Mouse (Mus musculus): ENCODE results near the gene Rnf135. TPM values are rescaled to one million over a fixed set of nuclear protein-coding genes. Genes with fewer than 3 reads are reported as not detected.
A peak's percentile ranks its signal among the peaks of the same experiment; 100 is the strongest.
"Not testable (repeated sequence)": the region's sequence is repeated elsewhere in the genome, so short reads cannot be mapped to it uniquely, and the experiment has no call there.

Rnf135 gene
- 10.1 and 10.8 TPM in 2 replicates for polyA plus RNA-seq (2015; fragmentation: Nextera tagmentation; extraction: Ambion mirVana)

- ATAC-seq = peak; percentile 99
- H3K4me1 ChIP-seq (replicated peaks) = peaks cover 6% of the 10 kb centered on the region; the same call in 1 of the 2 replicates
- H3K4me3 ChIP-seq (replicated peaks) = peak within 1 kb of the TSS; percentile 83
- H3K9me3 ChIP-seq = no peaks in the 10 kb centered on the region
- peak within 1 kb of the TSS; percentile 72 for H3K4me2 ChIP-seq (replicated peaks)
- peak within 1 kb of the TSS; percentile 87 for H3K9ac ChIP-seq
- H3K27me3 ChIP-seq (replicated peaks) = no peaks in the 10 kb centered on the region
- WGBS = 2% methylated on average over 33 of the region's 33 CpGs
- no peaks in the 10 kb centered on the region for H3K36me3 ChIP-seq
- peak within 1 kb of the TSS; percentile 90 for H3K27ac ChIP-seq
These were observed at the start of gene Rnf135 for GRCm38 (mm10) chr11:80183705-80184255. Gene Rnf135 (plus strand): TSS chr11:80183851.

DNA sequence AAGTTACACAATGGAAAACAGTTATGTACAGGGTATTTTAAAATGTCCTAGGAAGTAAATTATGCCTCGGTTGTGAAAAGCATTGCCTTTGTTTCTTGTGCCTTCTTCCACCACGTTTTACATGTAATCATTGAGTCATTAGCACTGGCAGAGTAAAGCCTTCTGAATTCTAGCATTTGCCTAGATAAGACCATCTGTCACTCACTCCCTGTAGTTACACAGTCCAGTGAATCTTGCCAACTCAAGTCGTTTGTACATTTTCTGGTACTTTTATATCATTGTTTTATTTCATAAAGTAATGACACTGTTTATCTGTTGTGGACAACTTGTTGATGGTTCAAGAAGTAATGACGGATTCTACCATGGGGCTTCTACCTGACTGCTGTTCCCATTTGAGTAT is 48.9 kb upstream of the Rnf135 start:
- H3K4me1 ChIP-seq (replicated peaks) = no peaks in the 10 kb centered on the region
- no peak overlapping the region for H3K4me3 ChIP-seq (replicated peaks)
- H3K9me3 ChIP-seq = no peaks in the 10 kb centered on the region
- H3K9ac ChIP-seq = no peak overlapping the region
- H3K36me3 ChIP-seq = peaks cover 10% of the 10 kb centered on the region
- no peaks in the 10 kb centered on the region for H3K27me3 ChIP-seq (replicated peaks)
- H3K4me2 ChIP-seq (replicated peaks) = no peak overlapping the region
- H3K27ac ChIP-seq = no peak overlapping the region
- no peak for ATAC-seq
- WGBS = 75% methylated on average over 4 of the region's 4 CpGs

DNA sequence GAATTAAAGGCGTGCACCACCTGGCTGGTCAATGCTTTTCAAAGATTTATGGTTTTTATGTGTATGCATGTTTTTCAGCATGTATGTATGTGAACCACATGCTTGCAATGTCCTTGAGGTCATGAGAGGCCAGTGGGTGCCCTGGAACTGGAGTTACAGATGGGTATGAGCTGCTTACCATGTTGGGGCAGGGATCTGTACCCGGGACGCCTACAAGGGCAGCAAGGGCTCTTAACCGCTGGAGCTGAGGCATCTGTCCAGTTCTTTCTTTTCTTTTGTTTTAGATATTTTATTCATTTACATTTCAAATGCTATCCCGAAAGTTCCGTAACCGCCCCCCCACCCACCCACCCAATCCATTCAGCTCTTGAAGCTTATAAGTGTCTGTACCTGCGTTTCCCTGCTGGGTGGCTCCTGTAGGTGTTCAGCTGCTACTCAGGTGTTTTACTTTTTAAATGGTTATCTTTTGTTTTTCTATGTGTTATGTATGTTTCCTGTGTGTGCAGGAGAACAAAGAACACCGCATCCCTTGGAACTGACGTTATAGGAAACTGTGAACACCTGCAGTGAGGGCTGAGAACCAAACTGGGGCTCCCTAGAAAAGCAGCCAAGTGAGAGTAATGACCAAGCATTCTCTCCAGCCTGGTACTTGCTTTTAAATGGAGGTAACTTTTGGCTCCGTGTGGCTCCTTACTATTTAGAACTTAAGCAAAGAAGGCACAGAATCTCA is 47.5 kb upstream of the Rnf135 start:
- Histone ChIP-seq H3K4me2 (replicated peaks) (no peak overlapping the region), H3K27me3 (replicated peaks) (no peaks in the 10 kb centered on the region), H3K9me3 (no peaks in the 10 kb centered on the region), H3K36me3 (peaks cover 10% of the 10 kb centered on the region), H3K4me3 (replicated peaks) (no peak overlapping the region), H3K27ac (no peak overlapping the region), H3K9ac (no peak overlapping the region), H3K4me1 (replicated peaks) (0 out of 2 replicates have a peak, but pooled peaks cover 3% of the 10 kb centered on the region)
- no peak for ATAC-seq
- 90% methylated on average over 11 of the region's 11 CpGs for WGBS

DNA sequence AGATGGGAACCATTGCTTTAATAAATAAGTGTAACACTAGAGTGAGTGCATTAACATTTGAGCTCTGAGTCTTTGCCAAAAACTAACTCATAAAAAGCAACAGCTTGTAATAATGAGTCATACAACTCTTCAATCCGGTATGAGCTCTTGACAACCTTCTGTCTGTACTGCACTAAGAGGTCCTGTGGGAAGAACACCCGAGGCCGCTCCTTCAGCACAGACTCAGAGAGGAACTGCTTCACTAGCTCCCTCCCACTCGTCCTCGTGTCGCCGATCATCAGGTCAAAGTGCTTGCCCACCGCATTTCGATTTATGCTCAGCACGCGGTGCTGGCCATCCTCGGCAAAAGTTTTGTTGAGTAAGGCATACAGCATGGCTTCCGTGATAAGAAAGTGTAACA is 46.9 kb upstream of the Rnf135 start:
- Histone ChIP-seq H3K4me2 (replicated peaks) (no peak overlapping the region), H3K27ac (no peak overlapping the region), H3K36me3 (peaks cover 10% of the 10 kb centered on the region), H3K9ac (no peak overlapping the region), H3K4me1 (replicated peaks) (0 out of 2 replicates have a peak, but pooled peaks cover 4% of the 10 kb centered on the region), H3K9me3 (no peaks in the 10 kb centered on the region), H3K4me3 (replicated peaks) (no peak overlapping the region), H3K27me3 (replicated peaks) (no peaks in the 10 kb centered on the region)
- WGBS = 91% methylated on average over 13 of the region's 13 CpGs
- ATAC-seq = no peak

- Histone ChIP-seq H3K36me3 (peaks cover 6% of the 10 kb centered on the region), H3K4me1 (replicated peaks) (0 out of 2 replicates have a peak, but pooled peaks cover 4% of the 10 kb centered on the region), H3K9me3 (no peaks in the 10 kb centered on the region), H3K9ac (no peak overlapping the region), H3K4me2 (replicated peaks) (no peak overlapping the region), H3K4me3 (replicated peaks) (no peak overlapping the region), H3K27me3 (replicated peaks) (no peaks in the 10 kb centered on the region), H3K27ac (no peak overlapping the region)
- no peak for ATAC-seq
- 88% methylated on average over 5 of the region's 5 CpGs for WGBS
These were observed 45.9 kb upstream of the Rnf135 start for GRCm38 (mm10) chr11:80137773-80138172.

DNA sequence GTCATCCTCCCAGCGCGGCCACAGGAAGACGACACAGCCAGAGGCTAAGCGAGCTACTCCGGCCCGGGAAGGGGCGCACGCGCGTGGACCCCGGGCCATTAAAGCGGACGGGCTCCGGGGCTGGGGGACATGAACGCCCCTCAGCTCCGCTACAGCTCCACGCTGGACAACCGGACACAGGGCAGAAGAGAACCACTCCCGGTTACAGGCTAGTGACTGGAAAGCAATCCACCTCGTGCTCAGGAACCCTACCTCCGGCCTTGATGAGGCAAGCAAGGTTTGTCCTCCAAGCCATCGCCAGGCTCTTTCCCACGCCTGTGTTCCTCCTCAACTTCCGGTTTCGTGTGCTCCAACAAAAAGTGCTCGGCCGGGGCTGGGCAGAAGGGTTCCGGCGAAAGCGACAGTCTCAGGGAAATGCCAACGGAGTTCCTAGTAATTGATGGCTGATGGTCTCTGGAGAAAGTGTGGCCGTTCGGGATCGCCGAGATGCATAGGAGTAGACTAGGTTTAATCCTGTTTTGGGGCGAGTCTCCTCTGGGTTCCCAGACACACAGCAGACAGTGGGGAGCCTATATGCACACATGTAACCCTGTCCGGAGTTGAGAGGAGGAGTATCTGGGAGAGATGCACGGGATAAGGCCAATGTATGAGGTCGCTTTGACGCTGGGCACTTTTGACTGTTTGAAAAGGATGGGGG is 41.7 kb upstream of the Rnf135 start, which contains the start of gene Tefm:
Gene Tefm (minus strand): TSS at position 351 of the 697 bp plus-strand sequence.
- H3K9ac ChIP-seq = peak within 1 kb of the TSS; percentile 87
- WGBS = under 1% methylated on average over 40 of the region's 40 CpGs
- no peaks in the 10 kb centered on the region for H3K36me3 ChIP-seq
- H3K4me1 ChIP-seq (replicated peaks) = 0 out of 2 replicates have a peak, but pooled peaks cover 6% of the 10 kb centered on the region
- no peaks in the 10 kb centered on the region for H3K27me3 ChIP-seq (replicated peaks)
- no peaks in the 10 kb centered on the region for H3K9me3 ChIP-seq
- peak within 1 kb of the TSS; percentile 86 for H3K4me3 ChIP-seq (replicated peaks)
- peak within 1 kb of the TSS; percentile 69 for H3K4me2 ChIP-seq (replicated peaks)
- peak within 1 kb of the TSS; percentile 85 for H3K27ac ChIP-seq
- peak; percentile 88 for ATAC-seq

DNA sequence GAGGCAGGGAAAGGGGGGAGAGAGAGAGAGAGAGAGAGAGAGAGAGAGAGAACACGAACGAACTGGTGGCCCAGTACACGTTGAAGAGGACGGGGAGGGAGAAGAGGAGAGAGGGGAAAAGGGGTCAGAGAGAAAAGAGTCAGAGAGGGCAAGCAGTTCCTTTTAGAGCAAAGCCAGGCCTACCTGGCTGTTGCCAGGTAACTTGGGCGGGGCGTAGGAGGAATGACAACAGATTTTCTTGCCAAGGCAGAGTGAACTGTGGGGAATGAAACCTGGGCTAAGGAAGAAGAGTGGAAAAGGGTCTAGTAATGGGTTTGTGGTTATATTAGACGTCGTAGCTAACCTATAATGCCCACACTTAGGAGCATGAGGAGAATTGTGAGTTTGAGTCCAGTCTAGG is 40.8 kb upstream of the Rnf135 start:
- ATAC-seq = no peak
- Histone ChIP-seq H3K4me2 (replicated peaks) (peak overlapping the region; percentile 69), H3K9me3 (no peaks in the 10 kb centered on the region), H3K4me1 (replicated peaks) (0 out of 2 replicates have a peak, but pooled peaks cover 6% of the 10 kb centered on the region), H3K4me3 (replicated peaks) (peak overlapping the region; percentile 86), H3K27me3 (replicated peaks) (no peaks in the 10 kb centered on the region), H3K27ac (no peak overlapping the region), H3K9ac (no peak overlapping the region), H3K36me3 (no peaks in the 10 kb centered on the region)
- 34% methylated on average over 8 of the region's 8 CpGs for WGBS

DNA sequence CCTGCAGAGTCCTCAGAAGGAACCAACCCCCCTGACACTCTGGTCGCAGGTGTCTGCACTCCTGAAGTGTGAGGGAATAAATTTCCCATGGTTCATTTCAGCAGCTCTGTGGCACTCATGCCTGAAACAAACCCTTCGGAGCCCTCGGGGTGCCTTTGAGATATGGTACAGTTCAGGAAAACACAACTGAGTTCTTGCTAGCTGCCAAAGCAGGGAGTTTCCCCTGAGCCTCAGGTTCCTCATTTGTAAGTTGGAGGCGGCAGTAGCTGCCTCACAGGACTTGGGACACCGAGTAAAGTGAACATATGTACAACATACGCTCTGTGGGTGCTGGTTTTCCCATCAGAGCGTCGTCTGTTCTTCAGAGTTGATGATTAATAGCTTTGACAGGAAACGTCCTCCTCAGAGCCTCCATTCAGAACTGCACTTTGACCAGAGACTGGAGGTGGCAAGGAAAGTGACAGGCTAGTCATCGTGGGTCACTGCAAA is 37.8 kb upstream of the Rnf135 start:
- no peaks in the 10 kb centered on the region for H3K27me3 ChIP-seq (replicated peaks)
- H3K27ac ChIP-seq = peak overlapping the region; percentile 87
- peak; percentile 79 for ATAC-seq
- peak overlapping the region; percentile 44 for H3K4me2 ChIP-seq (replicated peaks)
- no peak overlapping the region for H3K4me3 ChIP-seq (replicated peaks)
- 36% methylated on average over 10 of the region's 10 CpGs for WGBS
- H3K36me3 ChIP-seq = no peaks in the 10 kb centered on the region
- H3K4me1 ChIP-seq (replicated peaks) = 0 out of 2 replicates have a peak, but pooled peaks cover 5% of the 10 kb centered on the region
- H3K9ac ChIP-seq = peak overlapping the region; percentile 20; the same call in 1 of the 2 replicates
- no peaks in the 10 kb centered on the region for H3K9me3 ChIP-seq

GRCm38 (mm10) chr11:80147748-80148147 is 35.9 kb upstream of the Rnf135 start:
- Histone ChIP-seq H3K4me1 (replicated peaks) (0 out of 2 replicates have a peak, but pooled peaks cover 2% of the 10 kb centered on the region), H3K4me3 (replicated peaks) (no peak overlapping the region), H3K9ac (no peak overlapping the region), H3K27me3 (replicated peaks) (0 out of 2 replicates have a peak, but pooled peaks cover 3% of the 10 kb centered on the region), H3K4me2 (replicated peaks) (no peak overlapping the region), H3K27ac (no peak overlapping the region), H3K9me3 (no peaks in the 10 kb centered on the region), H3K36me3 (no peaks in the 10 kb centered on the region)
- WGBS = 66% methylated on average over 6 of the region's 6 CpGs
- no peak for ATAC-seq

GRCm38 (mm10) chr11:80148313-80148712 is 35.3 kb upstream of the Rnf135 start:
- no peak overlapping the region for H3K4me2 ChIP-seq (replicated peaks)
- no peaks in the 10 kb centered on the region for H3K4me1 ChIP-seq (replicated peaks)
- no peak overlapping the region for H3K9ac ChIP-seq
- no peak for ATAC-seq
- 19% methylated on average over 1 of the region's 1 CpGs for WGBS
- no peaks in the 10 kb centered on the region for H3K9me3 ChIP-seq
- no peak overlapping the region for H3K27ac ChIP-seq
- 0 out of 2 replicates have a peak, but pooled peaks cover 3% of the 10 kb centered on the region for H3K27me3 ChIP-seq (replicated peaks)
- no peaks in the 10 kb centered on the region for H3K36me3 ChIP-seq
- no peak overlapping the region for H3K4me3 ChIP-seq (replicated peaks)

GRCm38 (mm10) chr11:80148974-80149373 is 34.7 kb upstream of the Rnf135 start:
- H3K9me3 ChIP-seq; ATAC-seq; H3K9ac ChIP-seq; H3K36me3 ChIP-seq; H3K4me1 ChIP-seq (replicated peaks); H3K27me3 ChIP-seq (replicated peaks); H3K4me2 ChIP-seq (replicated peaks); H3K4me3 ChIP-seq (replicated peaks); H3K27ac ChIP-seq: not testable (repeated sequence)
- WGBS = 67% methylated on average over 3 of the region's 4 CpGs

- H3K4me3 ChIP-seq (replicated peaks) = no peak overlapping the region
- H3K27ac ChIP-seq = no peak overlapping the region
- WGBS = 78% methylated on average over 8 of the region's 8 CpGs
- no peaks in the 10 kb centered on the region for H3K9me3 ChIP-seq
- no peak overlapping the region for H3K4me2 ChIP-seq (replicated peaks)
- peaks cover 9% of the 10 kb centered on the region for H3K27me3 ChIP-seq (replicated peaks)
- no peak for ATAC-seq
- no peak overlapping the region for H3K9ac ChIP-seq
- H3K4me1 ChIP-seq (replicated peaks) = no peaks in the 10 kb centered on the region
- no peaks in the 10 kb centered on the region for H3K36me3 ChIP-seq
These were observed 34.1 kb upstream of the Rnf135 start for GRCm38 (mm10) chr11:80149412-80150023.

All from intestine, embryonic 15.5 days (tissue).